Mouse (Mus musculus): ENCODE results near the gene Zfp839.

GRCm38 (mm10) chr12:110835182-110835581 lies 14.9 kb upstream of the Zfp839 start:
- TF ChIP-seq POLR2A (IDR thresholded peaks at IDR 0.05; ENCODE audit: extremely low read depth, insufficient read depth, low read length) (no peak), CTCF (IDR thresholded peaks at IDR 0.05; ENCODE audit: low read depth, low read length) (no peak)
